16 mouse cellular contexts compared by ENCODE assay signal in the genomic region with DNA sequence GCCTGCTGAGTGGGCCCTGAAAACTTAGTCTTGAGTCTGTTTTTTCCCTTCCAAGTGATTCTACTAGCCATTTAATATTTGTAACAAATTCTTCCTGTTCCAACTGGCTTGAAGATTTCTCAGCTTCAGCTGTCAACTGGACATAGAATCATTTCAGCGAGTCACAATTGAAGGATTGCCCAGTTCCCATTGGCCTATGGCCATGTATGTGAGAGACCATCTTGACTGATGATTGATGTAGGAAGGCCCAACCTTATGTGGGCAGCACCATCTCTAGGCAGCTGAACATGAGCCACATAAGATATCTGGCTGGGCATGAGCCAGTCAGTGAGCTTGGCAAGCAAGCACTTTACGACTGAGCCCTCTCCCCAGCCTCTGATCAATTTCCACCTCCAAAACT. TPM values are rescaled to one million over a fixed set of nuclear protein-coding genes. Genes with fewer than 3 reads are reported as not detected.
A peak's percentile ranks its signal among the peaks of the same experiment; 100 is the strongest.
DNase-seq lines count a peak whose midpoint lies in the region; TF ChIP-seq lines count a peak whose summit lies in the region.
"Had no signal": no experiment of that assay in that cellular context is flagged by ENCODE, and none has a peak within 500 bp of the region (broad histone marks: within the 10 kb centered on the region; RNA-seq: fewer than 3 reads in every experiment).

No protein-coding gene starts in this region.

- no peak for TF ChIP-seq CTCF in lung, adult 2 months (IDR thresholded peaks at IDR 0.05; ENCODE audit: insufficient read depth, low read length)

- no peak overlapping the region for H3K4me3 ChIP-seq in lung, adult 2 months (replicated peaks; ENCODE audit: extremely low read depth, low read depth, low read length)
- H3K4me3 ChIP-seq: forebrain, embryonic 10.5 days; midbrain, embryonic 15.5 days had no signal

- no peaks in the 10 kb centered on the region for H3K4me1 ChIP-seq in lung, adult 2 months (ENCODE audit: control insufficient read depth, insufficient read depth, low read length)
- H3K4me1 ChIP-seq: forebrain, embryonic 10.5 days; midbrain, embryonic 15.5 days had no signal

- peak; percentile 74 to 77 for DNase-seq in cerebellum, postnatal 14 days
- no peak for DNase-seq in cerebellum, adult 9-10 months
- peak; percentile 11 for DNase-seq in lung, postnatal 10 days
- DNase-seq in lung, adult 2 months = no peak
- peak; percentile 100 for DNase-seq in adipocyte (ENCODE audit: low spot score)
- peak; percentile 28 to 60 for DNase-seq in heart, postnatal 14 days
- no peak for DNase-seq in embryo, embryonic 9.5 days (ENCODE audit: extremely low spot score)
- no peak for DNase-seq in kidney, adult 8-10 months
- DNase-seq: gastrocnemius, postnatal 36 days; kidney, adult 11 months; kidney, postnatal 14 days; retina, postnatal 1 day; right cerebral cortex, postnatal 4 days; thymus, postnatal 25 days had no signal

- WGBS in lung, adult 2 months = 71% methylated on average over 2 of the region's 2 CpGs

- no peak for TF ChIP-seq POLR2A in lung, adult 2 months (IDR thresholded peaks at IDR 0.05; ENCODE audit: borderline replicate concordance, extremely low read depth, low read depth, low read length)

- intact Hi-C loops in heart, postnatal 14 days (cut with DNase I) = no loop called here

RNA-seq across cellular contexts. Expression of gene Osbpl3, which starts 42.3 kb away (rescaled TPM):
- 4.1 and 6.7 TPM in 2 replicates for polyA plus RNA-seq in lung, adult 2 months (2012; rRNA removed)
- 10 to 100 TPM; 27.5 to 36.0 TPM for total RNA-seq in heart, postnatal 14 days (2021)

Comparison
In these comparisons a context has a peak if more than half of its experiments do, and no peak if none do; other contexts are left out.
1. DNase-seq: peak in cerebellum, postnatal 14 days (2 of 2), lung, postnatal 10 days (single experiment), adipocyte (single experiment) and heart, postnatal 14 days (2 of 2); none in cerebellum, adult 9-10 months (single experiment), lung, adult 2 months (single experiment), embryo, embryonic 9.5 days (single experiment) and kidney, adult 8-10 months (0 of 2).